Mouse (Mus musculus): ENCODE data around the gene Lef1.

DNA sequence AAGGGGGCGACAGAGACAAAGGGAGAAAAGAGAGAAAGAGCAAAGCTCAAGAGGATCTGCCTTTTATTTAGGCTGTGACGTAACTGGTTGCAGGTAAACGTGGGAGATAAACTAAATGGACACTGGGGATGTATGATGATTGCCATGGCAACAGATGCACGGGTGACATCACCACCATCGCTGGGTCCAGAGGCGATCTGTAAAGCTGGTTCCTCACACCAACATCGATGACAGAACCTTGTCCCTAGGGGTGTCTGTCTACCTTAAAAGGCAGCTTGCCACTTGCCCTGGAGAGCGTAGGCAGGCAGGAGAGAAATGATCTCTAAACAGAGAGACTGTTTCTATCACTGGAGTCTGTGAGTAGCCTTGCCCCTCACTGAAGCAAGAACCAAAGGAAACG lies 23.7 kb downstream of the Lef1 start:
- no peak for TF ChIP-seq POLR2A (IDR thresholded peaks at IDR 0.05; ENCODE audit: borderline replicate concordance, extremely low read depth, low read depth, low read length)
- TF ChIP-seq CTCF (IDR thresholded peaks at IDR 0.05; ENCODE audit: insufficient read depth, low read length), result no peak
